Mouse (Mus musculus) stomach, embryonic 15.5 days (tissue): ENCODE measurements at regions not wholly inside any gene's neighbourhood (a gene's known extent, or its start where the extent isn't known, plus 50 kb on each side); places are given as distances from the start of the nearest gene placed in this dataset.

Experiments
- ATAC-seq: fragments of 200-750 bp; cut with Nextera tagmentation; 2 replicates; pipeline ENCODE4 v1.8.0; 2017; ENCODE audit warnings: low read depth, moderate number of reproducible peaks, moderate TSS enrichment; ENCODE audit not compliant: insufficient read depth, low FRiP score
- H3K27ac ChIP-seq: fragments of 300-500 bp; sonication (generic); 2 replicates; pipeline ENCODE4 v1.5.1; 2015; ENCODE audit warnings: mild to moderate bottlenecking, inconsistent platforms
- H3K27me3 ChIP-seq: fragments of 300-500 bp; sonication (generic); replicated peaks from 2 replicates; pipeline ENCODE4 v1.6.1; 2015; ENCODE audit warnings: inconsistent platforms
- H3K36me3 ChIP-seq: fragments of 300-500 bp; sonication (generic); 2 replicates; pipeline ENCODE4 v1.6.1; 2015; ENCODE audit warnings: inconsistent platforms
- H3K4me1 ChIP-seq: fragments of 300-500 bp; sonication (generic); 2 replicates; pipeline ENCODE4 v1.6.1; 2015; ENCODE audit warnings: inconsistent platforms
- H3K4me2 ChIP-seq: fragments of 300-500 bp; sonication (generic); 2 replicates; pipeline ENCODE4 v1.6.1; 2015; ENCODE audit warnings: mild to moderate bottlenecking, inconsistent platforms
- H3K4me3 ChIP-seq: fragments of 300-500 bp; sonication (generic); replicated peaks from 2 replicates; pipeline ENCODE4 v1.5.1; 2015; ENCODE audit warnings: inconsistent platforms
- H3K9ac ChIP-seq: fragments of 300-500 bp; sonication (generic); 2 replicates; pipeline ENCODE4 v1.6.1; 2015; ENCODE audit warnings: inconsistent platforms
- H3K9me3 ChIP-seq: fragments of 300-500 bp; sonication (generic); 2 replicates; pipeline ENCODE4 v1.6.1; 2016; ENCODE audit warnings: inconsistent platforms
- WGBS: fragments of 180-500 bp; shearing (Covaris S2); methylation state at CpG from one replicate; pipeline ENCODE4 v1.1.7; 2015; 5-methylcytosine and 5-hydroxymethylcytosine counted together

DNA sequence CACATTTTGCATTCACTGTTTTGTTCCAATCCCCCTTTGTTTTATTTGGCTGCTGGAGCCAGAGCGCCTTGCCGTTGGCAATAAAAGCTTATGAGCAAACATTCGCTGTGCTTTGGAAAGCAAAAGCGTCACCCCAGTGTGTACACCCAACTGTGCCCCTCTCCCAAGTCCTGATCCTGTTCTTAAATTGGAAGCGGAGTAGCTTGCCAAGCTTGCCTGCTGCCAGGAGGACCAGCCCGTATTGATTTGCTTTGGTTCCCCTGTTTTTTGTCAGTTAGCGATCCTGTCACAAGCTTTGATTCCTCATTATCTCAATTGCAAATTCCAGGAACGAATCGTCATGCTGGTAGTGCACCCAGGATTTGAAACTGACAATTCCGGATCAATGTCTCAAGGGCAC, 917.5 kb downstream of the Olfm4 start:
- H3K27ac ChIP-seq = no peak overlapping the region
- 65% methylated on average over 10 of the region's 10 CpGs for WGBS
- H3K9me3 ChIP-seq = no peaks in the 10 kb centered on the region
- H3K9ac ChIP-seq = no peak overlapping the region
- no peaks in the 10 kb centered on the region for H3K36me3 ChIP-seq
- ATAC-seq = no peak
- H3K4me3 ChIP-seq = no peak overlapping the region
- no peaks in the 10 kb centered on the region for H3K27me3 ChIP-seq
- no peak overlapping the region for H3K4me2 ChIP-seq
- H3K4me1 ChIP-seq = no peaks in the 10 kb centered on the region

DNA sequence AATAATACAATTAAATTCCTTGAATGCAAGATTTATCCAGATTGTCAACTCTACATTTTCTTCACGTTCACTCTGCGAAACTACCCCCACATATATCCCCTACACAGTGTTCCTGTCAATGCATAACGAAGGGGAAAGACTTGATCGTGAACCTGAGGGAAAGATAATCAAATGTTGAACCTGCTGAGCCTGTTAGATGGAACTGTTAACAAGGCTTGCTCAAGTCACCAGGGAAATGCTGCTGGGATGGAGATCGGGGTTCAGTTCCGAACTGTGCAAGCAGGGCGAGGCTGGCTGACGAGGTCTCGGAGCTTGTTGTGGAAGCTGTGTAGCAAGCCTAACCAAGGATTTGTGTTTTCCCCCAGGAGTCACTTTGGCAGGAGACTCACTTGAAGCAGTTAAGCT, 917.9 kb downstream of the Olfm4 start:
- WGBS = 76% methylated on average over 9 of the region's 9 CpGs
- Histone ChIP-seq H3K27ac (no peak overlapping the region), H3K9me3 (no peaks in the 10 kb centered on the region), H3K9ac (no peak overlapping the region), H3K27me3 (no peaks in the 10 kb centered on the region), H3K4me2 (no peak overlapping the region), H3K4me1 (no peaks in the 10 kb centered on the region), H3K4me3 (no peak overlapping the region), H3K36me3 (no peaks in the 10 kb centered on the region)
- ATAC-seq = no peak

DNA sequence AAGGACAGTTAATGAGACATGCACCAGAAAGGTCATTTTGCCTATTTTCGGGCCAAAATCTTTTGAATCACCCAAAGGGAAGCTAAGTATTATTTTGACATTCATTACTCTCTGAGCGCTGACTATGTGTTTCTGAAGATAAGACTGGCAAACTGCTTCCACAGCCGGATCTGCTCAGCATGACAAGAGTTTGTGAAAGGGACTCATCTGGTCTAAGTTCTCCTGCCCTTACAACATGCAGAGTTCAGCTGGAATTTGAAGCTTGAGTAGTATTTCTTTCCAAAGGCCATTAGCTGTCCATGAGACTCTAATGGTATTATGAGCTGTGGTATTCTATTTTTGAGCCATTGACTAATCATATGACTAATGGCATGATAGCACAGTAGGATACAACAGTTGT, 932.1 kb downstream of the Olfm4 start:
- Histone ChIP-seq H3K4me1 (no peaks in the 10 kb centered on the region), H3K9ac (no peak overlapping the region), H3K27me3 (no peaks in the 10 kb centered on the region), H3K9me3 (no peaks in the 10 kb centered on the region), H3K4me3 (no peak overlapping the region), H3K4me2 (no peak overlapping the region), H3K27ac (no peak overlapping the region), H3K36me3 (no peaks in the 10 kb centered on the region)
- 52% methylated on average over 3 of the region's 3 CpGs for WGBS
- ATAC-seq = no peak

DNA sequence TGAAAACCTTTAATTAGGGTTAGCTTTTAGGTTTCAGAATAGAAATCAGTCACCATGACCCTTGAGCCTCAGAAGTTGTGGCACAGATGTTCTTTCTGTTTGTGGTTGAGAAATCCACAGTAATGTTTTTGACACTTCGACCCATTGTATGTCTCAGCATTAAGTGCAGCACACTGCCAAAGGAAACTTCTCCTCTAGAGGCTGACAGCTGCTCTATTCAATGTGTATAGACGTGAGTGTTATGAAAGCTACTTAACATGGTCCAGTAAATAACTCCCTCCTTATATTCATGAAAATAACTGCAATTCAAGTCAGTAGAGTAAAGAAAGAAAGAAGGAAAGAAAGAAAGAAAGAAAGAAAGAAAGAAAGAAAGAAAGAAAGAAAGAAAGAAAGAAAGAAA, 939.9 kb downstream of the Olfm4 start:
- no peaks in the 10 kb centered on the region for H3K36me3 ChIP-seq
- WGBS = 51% methylated on average over 2 of the region's 2 CpGs
- no peak overlapping the region for H3K4me2 ChIP-seq
- no peak overlapping the region for H3K9ac ChIP-seq
- no peaks in the 10 kb centered on the region for H3K9me3 ChIP-seq
- no peak for ATAC-seq
- H3K27ac ChIP-seq = no peak overlapping the region
- H3K4me1 ChIP-seq = no peaks in the 10 kb centered on the region
- H3K4me3 ChIP-seq = no peak overlapping the region
- no peaks in the 10 kb centered on the region for H3K27me3 ChIP-seq

DNA sequence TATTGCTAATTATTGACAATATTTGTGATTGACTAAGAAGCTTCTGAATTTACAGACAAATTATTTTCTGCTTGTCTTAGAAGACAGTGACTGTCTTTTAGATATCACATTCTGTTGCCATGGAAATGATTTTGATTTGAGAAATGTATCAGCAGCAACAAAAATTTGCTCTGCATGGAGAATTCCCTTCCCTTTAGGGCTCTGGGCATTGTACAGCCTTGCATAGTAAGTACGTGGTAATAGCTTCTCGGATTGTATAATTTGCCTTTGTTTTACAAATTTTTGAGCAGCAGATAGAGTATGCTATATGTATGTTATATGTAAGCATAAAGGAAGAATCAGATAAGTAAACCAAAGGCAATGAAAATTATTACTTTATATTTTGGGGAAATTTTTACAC, 976.1 kb downstream of the Olfm4 start:
- H3K4me3 ChIP-seq = no peak overlapping the region
- no peaks in the 10 kb centered on the region for H3K9me3 ChIP-seq
- H3K9ac ChIP-seq = no peak overlapping the region
- ATAC-seq = no peak
- no peaks in the 10 kb centered on the region for H3K36me3 ChIP-seq
- no peak overlapping the region for H3K4me2 ChIP-seq
- H3K27me3 ChIP-seq = no peaks in the 10 kb centered on the region
- WGBS = 93% methylated on average over 2 of the region's 2 CpGs
- no peak overlapping the region for H3K27ac ChIP-seq
- no peaks in the 10 kb centered on the region for H3K4me1 ChIP-seq

DNA sequence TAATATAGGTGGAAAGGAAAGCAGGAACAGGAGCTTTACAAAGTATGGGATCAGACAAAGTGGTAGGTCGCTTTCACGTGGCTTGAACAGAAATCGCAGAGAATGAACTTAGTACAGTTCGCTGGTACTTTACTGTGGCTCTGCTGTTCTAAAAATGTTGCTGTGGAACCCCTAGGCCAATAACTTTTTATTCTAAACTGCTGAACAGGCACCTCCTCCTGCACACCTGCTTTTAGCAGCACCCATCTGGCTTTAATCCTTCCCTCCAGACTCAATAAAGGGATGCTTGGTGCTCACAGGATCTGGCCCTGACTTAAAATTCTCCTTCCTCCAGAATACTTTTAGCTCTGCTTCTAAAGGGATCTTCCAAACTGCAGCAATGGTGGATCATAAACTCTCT, 991.9 kb downstream of the Olfm4 start:
- no peak for ATAC-seq
- H3K36me3 ChIP-seq = no peaks in the 10 kb centered on the region

DNA sequence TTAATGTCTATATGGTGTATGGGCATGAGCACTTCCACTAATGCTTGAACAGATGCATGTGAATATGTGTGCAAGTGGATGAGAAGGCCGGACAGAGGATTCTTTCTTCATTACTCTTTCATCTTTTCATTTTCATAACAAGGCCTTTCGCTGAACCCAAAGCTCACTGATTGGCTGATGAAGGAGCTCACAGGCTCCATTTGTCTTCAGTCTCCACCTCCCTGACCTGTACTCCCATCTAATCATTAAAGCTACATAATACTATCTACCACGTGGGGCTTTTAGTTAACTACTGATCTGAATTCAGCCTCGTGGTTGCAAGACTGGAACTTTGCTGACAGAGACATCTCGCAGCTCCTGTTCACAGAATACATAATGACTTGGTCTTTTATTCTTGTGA, 992.8 kb downstream of the Olfm4 start:
- Histone ChIP-seq H3K9ac (no peak overlapping the region), H3K27me3 (no peaks in the 10 kb centered on the region), H3K27ac (no peak overlapping the region), H3K4me1 (0 out of 2 replicates have a peak, but pooled peaks cover 3% of the 10 kb centered on the region), H3K9me3 (no peaks in the 10 kb centered on the region), H3K36me3 (no peaks in the 10 kb centered on the region), H3K4me3 (no peak overlapping the region), H3K4me2 (no peak overlapping the region)
- 52% methylated on average over 5 of the region's 5 CpGs for whole genome bisulfite sequencing
- no peak for ATAC-seq

More for the DNA sequence above, 991.9 kb downstream of the Olfm4 start:
- Histone ChIP-seq H3K27ac (no peak overlapping the region), H3K9ac (no peak overlapping the region), H3K27me3 (no peaks in the 10 kb centered on the region), H3K4me2 (no peak overlapping the region), H3K4me3 (no peak overlapping the region), H3K4me1 (0 out of 2 replicates have a peak, but pooled peaks cover 3% of the 10 kb centered on the region), H3K9me3 (no peaks in the 10 kb centered on the region)
- 84% methylated on average over 4 of the region's 4 CpGs for WGBS

DNA sequence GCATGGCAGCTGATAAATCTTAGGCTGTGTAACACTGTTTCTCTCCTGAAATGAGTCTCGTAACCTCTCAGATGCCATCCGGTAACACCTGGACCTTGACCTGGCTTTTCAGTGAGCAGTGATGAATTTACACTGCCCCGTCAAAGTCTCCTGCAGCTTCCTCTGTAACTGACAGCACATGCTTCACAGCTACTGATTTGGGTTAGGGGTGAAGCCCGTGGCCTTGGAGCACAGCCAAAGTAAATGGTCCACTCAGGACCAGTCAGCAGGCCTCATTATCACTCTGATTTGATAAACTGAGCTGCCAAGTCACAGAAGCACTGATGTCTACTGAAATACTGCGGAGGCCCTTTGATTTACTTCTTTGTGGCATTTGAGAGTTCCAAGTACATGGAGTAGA, 995.6 kb downstream of the Olfm4 start:
- ATAC-seq = 0 out of 2 replicates have a peak, but pooled peaks have one; percentile 35
- H3K4me2 ChIP-seq = no peak overlapping the region
- H3K36me3 ChIP-seq = no peaks in the 10 kb centered on the region
- 40% methylated on average over 5 of the region's 5 CpGs for WGBS
- no peak overlapping the region for H3K27ac ChIP-seq
- no peak overlapping the region for H3K9ac ChIP-seq
- H3K4me3 ChIP-seq = no peak overlapping the region
- 0 out of 2 replicates have a peak, but pooled peaks cover 3% of the 10 kb centered on the region for H3K4me1 ChIP-seq
- no peaks in the 10 kb centered on the region for H3K27me3 ChIP-seq
- no peaks in the 10 kb centered on the region for H3K9me3 ChIP-seq

DNA sequence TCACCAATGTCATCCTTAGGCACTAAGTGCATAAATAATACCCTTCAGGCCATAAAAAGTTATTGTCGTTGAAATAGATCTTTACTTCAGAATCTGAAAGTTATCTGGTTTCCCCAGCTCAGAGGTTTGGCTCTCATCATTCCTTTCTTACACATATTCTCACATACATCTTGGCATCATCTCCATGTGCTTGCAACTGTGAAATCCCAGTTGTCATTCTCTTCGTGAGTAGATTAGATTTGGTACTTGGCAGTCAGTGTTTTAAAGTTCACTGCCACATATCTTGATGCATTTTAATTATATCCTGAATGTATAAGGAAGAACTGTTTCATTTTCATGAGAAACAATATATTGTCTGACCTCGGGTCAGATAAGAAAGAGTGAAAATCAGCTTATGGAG, 1006.3 kb downstream of the Olfm4 start:
- H3K4me2 ChIP-seq = no peak overlapping the region
- no peak overlapping the region for H3K4me3 ChIP-seq
- no peak overlapping the region for H3K27ac ChIP-seq
- no peaks in the 10 kb centered on the region for H3K9me3 ChIP-seq
- H3K36me3 ChIP-seq = no peaks in the 10 kb centered on the region
- no peak for ATAC-seq
- 74% methylated on average over 3 of the region's 3 CpGs for WGBS
- H3K9ac ChIP-seq = no peak overlapping the region
- no peaks in the 10 kb centered on the region for H3K4me1 ChIP-seq
- no peaks in the 10 kb centered on the region for H3K27me3 ChIP-seq

DNA sequence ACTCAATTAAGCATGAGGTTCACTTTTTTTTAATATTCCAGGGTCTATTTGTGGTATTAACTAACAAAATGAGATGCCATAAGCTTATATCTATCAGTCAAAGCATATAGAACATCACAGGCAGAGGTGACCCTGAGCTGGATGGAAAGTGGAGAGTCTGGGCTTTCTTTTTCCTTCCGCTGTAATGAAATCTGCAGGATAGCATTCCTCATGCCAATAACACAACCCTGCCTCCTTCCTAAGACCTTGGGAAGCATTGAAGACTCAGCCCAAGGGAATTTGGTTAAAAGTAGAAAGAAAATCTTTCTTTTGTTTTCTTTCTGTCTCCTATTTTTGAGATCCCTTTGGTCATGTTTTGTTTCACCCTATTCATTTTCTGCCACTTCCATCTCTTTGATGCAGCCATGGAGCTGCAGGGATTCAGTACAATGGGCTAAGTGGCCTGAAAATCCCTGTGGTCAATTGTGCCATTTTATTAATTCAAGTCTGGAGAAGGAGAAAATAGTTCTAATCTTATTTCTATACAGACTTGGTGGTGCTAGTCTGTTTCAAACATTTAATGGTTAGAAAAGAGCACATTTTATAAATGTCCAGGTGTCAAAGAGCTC, 1006.9 kb downstream of the Olfm4 start:
- Histone ChIP-seq H3K4me1 (no peaks in the 10 kb centered on the region), H3K27me3 (no peaks in the 10 kb centered on the region), H3K27ac (no peak overlapping the region), H3K9ac (no peak overlapping the region), H3K4me2 (no peak overlapping the region), H3K36me3 (no peaks in the 10 kb centered on the region), H3K9me3 (no peaks in the 10 kb centered on the region), H3K4me3 (no peak overlapping the region)
- ATAC-seq = no peak
- 91% methylated on average over 1 of the region's 1 CpGs for WGBS

DNA sequence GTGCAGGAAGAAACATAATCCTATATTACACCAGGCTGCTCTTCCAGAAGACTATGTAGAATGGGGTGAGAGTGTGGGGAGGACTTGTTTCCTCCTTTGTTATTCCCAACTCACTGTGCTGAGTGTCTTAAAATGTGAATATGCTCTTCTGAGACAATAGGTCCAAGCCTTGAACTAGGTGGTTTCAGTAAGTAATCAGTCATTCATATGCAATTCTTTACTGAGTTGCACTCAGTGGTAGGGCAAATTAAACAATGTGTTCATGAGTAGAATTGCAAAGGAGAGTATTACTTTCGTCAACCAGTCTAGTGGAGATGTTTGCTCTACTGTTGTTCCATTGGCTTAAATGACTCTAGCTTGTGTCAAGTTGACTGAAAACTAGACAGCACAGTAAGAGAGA, 1015.1 kb downstream of the Olfm4 start:
- Histone ChIP-seq H3K27ac (no peak overlapping the region), H3K36me3 (no peaks in the 10 kb centered on the region), H3K9me3 (no peaks in the 10 kb centered on the region), H3K9ac (no peak overlapping the region), H3K4me3 (no peak overlapping the region), H3K27me3 (no peaks in the 10 kb centered on the region), H3K4me1 (no peaks in the 10 kb centered on the region), H3K4me2 (no peak overlapping the region)
- 82% methylated on average over 1 of the region's 1 CpGs for WGBS
- no peak for ATAC-seq

- Histone ChIP-seq H3K9me3 (no peaks in the 10 kb centered on the region), H3K36me3 (no peaks in the 10 kb centered on the region), H3K4me3 (no peak overlapping the region), H3K9ac (no peak overlapping the region), H3K27me3 (no peaks in the 10 kb centered on the region), H3K4me2 (no peak overlapping the region), H3K4me1 (no peaks in the 10 kb centered on the region), H3K27ac (no peak overlapping the region)
- no peak for ATAC-seq
- 36% methylated on average over 5 of the region's 5 CpGs for WGBS
Observed at GRCm38 (mm10) chr14:81013208-81013607, 1029.3 kb downstream of the Olfm4 start.

DNA sequence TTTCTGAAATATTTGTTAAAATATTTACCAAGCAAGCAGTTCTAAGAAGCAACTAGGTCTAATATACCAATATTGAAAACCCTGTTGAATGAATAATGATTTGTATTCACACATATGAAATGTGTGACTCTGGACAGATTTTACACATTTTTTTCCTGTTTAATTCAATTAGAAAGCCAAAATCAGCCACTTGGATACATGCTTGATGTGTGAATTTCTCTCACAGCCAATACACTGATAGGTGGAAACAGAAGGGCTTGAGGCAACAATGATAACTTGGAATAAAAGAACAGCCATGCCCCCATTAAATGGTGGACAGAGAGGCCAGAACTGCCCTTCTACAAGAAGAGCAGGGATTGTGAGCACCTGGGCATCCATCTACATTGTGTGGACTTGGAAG, 1047.6 kb downstream of the Olfm4 start:
- no peak overlapping the region for H3K4me2 ChIP-seq
- no peaks in the 10 kb centered on the region for H3K9me3 ChIP-seq
- no peaks in the 10 kb centered on the region for H3K27me3 ChIP-seq
- H3K9ac ChIP-seq = no peak overlapping the region
- H3K4me3 ChIP-seq = no peak overlapping the region
- H3K27ac ChIP-seq = no peak overlapping the region
- H3K36me3 ChIP-seq = no peaks in the 10 kb centered on the region
- ATAC-seq = no peak
- H3K4me1 ChIP-seq = no peaks in the 10 kb centered on the region
